Mouse (Mus musculus) midbrain, embryonic 10.5 days (tissue): Measurements from ENCODE around the gene Nwd1. TPM values are rescaled to one million over a fixed set of nuclear protein-coding genes. Genes with fewer than 3 reads are reported as not detected.

Experiments used
- DNase-seq: peaks from one replicate; pipeline ENCODE4 v3.0.0-alpha.2; 2017; ENCODE audit warnings: low spot score
- H3K27ac ChIP-seq: fragments of 300-500 bp; sonication (generic); replicated peaks from 2 replicates; pipeline ENCODE4 v1.5.1; 2016; ENCODE audit warnings: mild to moderate bottlenecking
- H3K27me3 ChIP-seq: fragments of 300-500 bp; sonication (generic); 2 replicates; pipeline ENCODE4 v1.6.1; 2016; ENCODE audit warnings: low read depth, mild to moderate bottlenecking; ENCODE audit not compliant: poor library complexity, severe bottlenecking
- H3K36me3 ChIP-seq: fragments of 300-500 bp; sonication (generic); 2 replicates; pipeline ENCODE4 v1.6.1; 2016; ENCODE audit warnings: mild to moderate bottlenecking, moderate library complexity
- H3K4me1 ChIP-seq: fragments of 300-500 bp; sonication (generic); 2 replicates; pipeline ENCODE4 v1.6.1; 2016
- H3K4me3 ChIP-seq: fragments of 300-500 bp; sonication (generic); 2 replicates; pipeline ENCODE4 v1.5.1; 2016; ENCODE audit warnings: mild to moderate bottlenecking, moderate library complexity
- H3K9me3 ChIP-seq: fragments of 300-500 bp; sonication (generic); replicated peaks from 2 replicates; pipeline ENCODE4 v1.6.1; 2016; ENCODE audit warnings: mild to moderate bottlenecking
- WGBS: fragments of 180-500 bp; shearing (Covaris S2); methylation state at CpG from one replicate; pipeline ENCODE4 v1.1.7; 2016; 5-methylcytosine and 5-hydroxymethylcytosine counted together
- microRNA-seq: library from miRNA; unstranded; fragments of <30 nt; microRNA quantifications from one replicate; pipeline ENCODE4, GENCODE M21; 2017
- polyA plus RNA-seq: library from polyadenylated mRNA; unstranded; fragments of >200 nt; fragmentation: Nextera tagmentation; extraction: Ambion mirVana; gene quantifications from 2 replicates; pipeline ENCODE4 v1.2.1, GENCODE M21; 2016

Nwd1 gene
- polyA plus RNA-seq, 1 experiment from 2014 or later = not detected

- 95% methylated on average over 35 of the region's 35 CpGs for WGBS
- no peak overlapping the region for H3K27ac ChIP-seq
- H3K9me3 ChIP-seq = no peaks in the 10 kb centered on the region
- H3K27me3 ChIP-seq = no peaks in the 10 kb centered on the region
- no peak overlapping the region for H3K4me3 ChIP-seq
- peaks cover 74% of the 10 kb centered on the region for H3K36me3 ChIP-seq
- H3K4me1 ChIP-seq = no peaks in the 10 kb centered on the region
- DNase-seq = peak; percentile 10
Observed at GRCm38 (mm10) chr8:72756771-72757390, 110.4 kb downstream of the Nwd1 start.

GRCm38 (mm10) chr8:72757426-72758195, 111.1 kb downstream of the Nwd1 start:
- H3K9me3 ChIP-seq = no peaks in the 10 kb centered on the region
- H3K4me1 ChIP-seq = no peaks in the 10 kb centered on the region
- no peaks in the 10 kb centered on the region for H3K27me3 ChIP-seq
- no peak overlapping the region for H3K27ac ChIP-seq
- peaks cover 67% of the 10 kb centered on the region for H3K36me3 ChIP-seq
- WGBS = 93% methylated on average over 15 of the region's 15 CpGs
- H3K4me3 ChIP-seq = no peak overlapping the region
- DNase-seq = peak; percentile 9

GRCm38 (mm10) chr8:72758310-72758709, 111.8 kb downstream of the Nwd1 start:
- Histone ChIP-seq H3K27ac (no peak overlapping the region), H3K36me3 (peaks cover 60% of the 10 kb centered on the region), H3K9me3 (no peaks in the 10 kb centered on the region), H3K27me3 (no peaks in the 10 kb centered on the region), H3K4me3 (no peak overlapping the region), H3K4me1 (no peaks in the 10 kb centered on the region)
- DNase-seq = peak; percentile 6

GRCm38 (mm10) chr8:72760216-72760615, 113.7 kb downstream of the Nwd1 start:
- Histone ChIP-seq H3K4me1 (no peaks in the 10 kb centered on the region), H3K27ac (no peak overlapping the region), H3K27me3 (no peaks in the 10 kb centered on the region; the same call in 1 of the 2 replicates), H3K4me3 (no peak overlapping the region), H3K36me3 (peaks cover 43% of the 10 kb centered on the region), H3K9me3 (no peaks in the 10 kb centered on the region)
- peak; percentile 6 for DNase-seq
- whole genome bisulfite sequencing = 89% methylated on average over 3 of the region's 3 CpGs

- Histone ChIP-seq H3K4me3 (no peak within 1 kb of the TSS), H3K27me3 (no peaks in the 10 kb centered on the region; the same call in 1 of the 2 replicates), H3K27ac (no peak within 1 kb of the TSS), H3K4me1 (peaks cover 2% of the 10 kb centered on the region; the same call in 1 of the 2 replicates), H3K9me3 (no peaks in the 10 kb centered on the region), H3K36me3 (peaks cover 31% of the 10 kb centered on the region)
- WGBS = 78% methylated on average over 7 of the region's 7 CpGs
- DNase-seq = peak; percentile 11
Observed at GRCm38 (mm10) chr8:72761322-72762051, 115.0 kb downstream of the Nwd1 start, which contains the start of gene F2rl3. Gene F2rl3 (plus strand): TSS chr8:72761880.

- no peaks in the 10 kb centered on the region for H3K9me3 ChIP-seq
- no peak for DNase-seq
- H3K4me3 ChIP-seq = no peak overlapping the region
- 91% methylated on average over 12 of the region's 12 CpGs for WGBS
- peaks cover 10% of the 10 kb centered on the region for H3K4me1 ChIP-seq
- no peaks in the 10 kb centered on the region; the same call in 1 of the 2 replicates for H3K27me3 ChIP-seq
- no peak overlapping the region for H3K27ac ChIP-seq
- peaks cover 22% of the 10 kb centered on the region for H3K36me3 ChIP-seq
Observed at GRCm38 (mm10) chr8:72762306-72762705, 115.8 kb downstream of the Nwd1 start.

- Histone ChIP-seq H3K4me1 (peaks cover 10% of the 10 kb centered on the region), H3K36me3 (no peaks in the 10 kb centered on the region), H3K9me3 (no peaks in the 10 kb centered on the region), H3K27ac (no peak overlapping the region), H3K27me3 (no peaks in the 10 kb centered on the region; the same call in 1 of the 2 replicates), H3K4me3 (no peak overlapping the region)
- 61% methylated on average over 4 of the region's 4 CpGs for WGBS
- DNase-seq = no peak
Observed at GRCm38 (mm10) chr8:72765696-72766095, 119.2 kb downstream of the Nwd1 start.

GRCm38 (mm10) chr8:72766777-72767176, 120.3 kb downstream of the Nwd1 start:
- 42% methylated on average over 7 of the region's 7 CpGs for WGBS
- no peaks in the 10 kb centered on the region for H3K9me3 ChIP-seq
- no peak for DNase-seq
- no peaks in the 10 kb centered on the region for H3K36me3 ChIP-seq
- no peak overlapping the region for H3K4me3 ChIP-seq
- peaks cover 10% of the 10 kb centered on the region for H3K4me1 ChIP-seq
- no peaks in the 10 kb centered on the region; the same call in 1 of the 2 replicates for H3K27me3 ChIP-seq
- H3K27ac ChIP-seq = no peak overlapping the region

Small RNA genes within 50 kb of the gene (microRNA-seq; reads per million reads assigned to microRNA genes)
- not detected for gene Gm26237

Other genes starting within 250 kb of the Nwd1 start
- gene Eps15l1, start 225.3 kb upstream of the Nwd1 start, polyA plus RNA-seq = 71.2 and 77.2 TPM in 2 replicates
- 1.8 and 2.1 TPM in 2 replicates for gene Calr3, start 202.8 kb upstream of the Nwd1 start, polyA plus RNA-seq
- gene 1700030K09Rik, start 202.8 kb upstream of the Nwd1 start, polyA plus RNA-seq = 16.5 and 16.9 TPM in 2 replicates
- 96.8 and 105 TPM in 2 replicates for gene Cherp, start 171.5 kb upstream of the Nwd1 start, polyA plus RNA-seq
- gene Slc35e1, start 154.1 kb upstream of the Nwd1 start, polyA plus RNA-seq = 13.1 and 16.3 TPM in 2 replicates
- 19.0 and 19.9 TPM in 2 replicates for gene Med26, start 98.4 kb upstream of the Nwd1 start, polyA plus RNA-seq
- gene Smim7, start 75.6 kb upstream of the Nwd1 start, polyA plus RNA-seq = 126 and 127 TPM in 2 replicates
- 10.3 and 10.5 TPM in 2 replicates for gene Tmem38a, start 74.7 kb upstream of the Nwd1 start, polyA plus RNA-seq
- 151 and 164 TPM in 2 replicates for gene Sin3b, start 76.6 kb downstream of the Nwd1 start, polyA plus RNA-seq
- gene F2rl3, start 115.2 kb downstream of the Nwd1 start, polyA plus RNA-seq = 1.2 and 2.4 TPM in 2 replicates